Mouse (Mus musculus): Measurements from ENCODE around the gene Tmem214. TPM values are rescaled to one million over a fixed set of nuclear protein-coding genes. Genes with fewer than 3 reads are reported as not detected.

The Tmem214 gene
- polyA plus RNA-seq, 1 experiment from 2014 or later, result 48.6 TPM

GRCm38 (mm10) chr5:30909300-30909659, 41.5 kb downstream of the Tmem214 start:
- WGBS, result 18% methylated on average over 7 of the region's 7 CpGs
- H3K9ac ChIP-seq (ENCODE audit: low read length), result peak overlapping the region; percentile 81
- H3K4me3 ChIP-seq (ENCODE audit: control insufficient read depth in 1 of 2, insufficient read depth in 1 of 2, low read depth in 1 of 2, low read length in 2 of 2), result no peak overlapping the region
- H3K27ac ChIP-seq (replicated peaks in 1 of 2; ENCODE audit: control insufficient read depth in 1 of 2, insufficient read depth in 1 of 2, low read depth in 2 of 2, low read length in 2 of 2), result peak overlapping the region; percentile 95
- H3K9me3 ChIP-seq (ENCODE audit: control insufficient read depth, low read length), result no peaks in the 10 kb centered on the region
- peaks cover 19% of the 10 kb centered on the region for H3K36me3 ChIP-seq (ENCODE audit: control insufficient read depth, insufficient read depth, low read length)
- H3K4me2 ChIP-seq (ENCODE audit: low read length), result peak overlapping the region; percentile 74
- no peak for ATAC-seq (ENCODE audit: insufficient number of reproducible peaks, insufficient read depth, low FRiP score, low read depth)
- H3K27me3 ChIP-seq (ENCODE audit: control insufficient read depth, insufficient read depth, low read length), result no peaks in the 10 kb centered on the region
- peaks cover 45 to 59% of the 10 kb centered on the region in 2 experiments for H3K4me1 ChIP-seq (ENCODE audit: control insufficient read depth in 2 of 2, insufficient read depth in 2 of 2, low read length in 2 of 2)

- Histone ChIP-seq H3K27ac (replicated peaks in 1 of 2; ENCODE audit: control insufficient read depth in 1 of 2, insufficient read depth in 1 of 2, low read depth in 2 of 2, low read length in 2 of 2) (peak overlapping the region; percentile 95), H3K36me3 (ENCODE audit: control insufficient read depth, insufficient read depth, low read length) (peaks cover 13% of the 10 kb centered on the region), H3K4me3 (ENCODE audit: control insufficient read depth in 1 of 2, insufficient read depth in 1 of 2, low read depth in 1 of 2, low read length in 2 of 2) (no peak overlapping the region), H3K9me3 (ENCODE audit: control insufficient read depth, low read length) (no peaks in the 10 kb centered on the region), H3K4me2 (ENCODE audit: low read length) (no peak overlapping the region), H3K27me3 (ENCODE audit: control insufficient read depth, insufficient read depth, low read length) (no peaks in the 10 kb centered on the region), H3K4me1 (ENCODE audit: control insufficient read depth in 2 of 2, insufficient read depth in 2 of 2, low read length in 2 of 2) (peaks cover 47 to 59% of the 10 kb centered on the region in 2 experiments), H3K9ac (ENCODE audit: low read length) (no peak overlapping the region)
- WGBS, result 80% methylated on average over 7 of the region's 7 CpGs
- ATAC-seq (ENCODE audit: insufficient number of reproducible peaks, insufficient read depth, low FRiP score, low read depth), result no peak
Measured at GRCm38 (mm10) chr5:30909863-30910262, 42.1 kb downstream of the Tmem214 start.

GRCm38 (mm10) chr5:30910481-30910880, 42.7 kb downstream of the Tmem214 start:
- Histone ChIP-seq H3K9me3 (ENCODE audit: control insufficient read depth, low read length) (no peaks in the 10 kb centered on the region), H3K27ac (replicated peaks in 1 of 2; ENCODE audit: control insufficient read depth in 1 of 2, insufficient read depth in 1 of 2, low read depth in 2 of 2, low read length in 2 of 2) (peak overlapping the region in 1 of 2 experiments; percentile 42; a peak in 2 of 4 replicates), H3K27me3 (ENCODE audit: control insufficient read depth, insufficient read depth, low read length) (no peaks in the 10 kb centered on the region), H3K36me3 (ENCODE audit: control insufficient read depth, insufficient read depth, low read length) (peaks cover 7% of the 10 kb centered on the region), H3K4me1 (ENCODE audit: control insufficient read depth in 2 of 2, insufficient read depth in 2 of 2, low read length in 2 of 2) (peaks cover 50 to 65% of the 10 kb centered on the region in 2 experiments), H3K4me2 (ENCODE audit: low read length) (no peak overlapping the region), H3K4me3 (ENCODE audit: control insufficient read depth in 1 of 2, insufficient read depth in 1 of 2, low read depth in 1 of 2, low read length in 2 of 2) (no peak overlapping the region), H3K9ac (ENCODE audit: low read length) (no peak overlapping the region)
- ATAC-seq (ENCODE audit: insufficient number of reproducible peaks, insufficient read depth, low FRiP score, low read depth), result no peak

- H3K36me3 ChIP-seq (ENCODE audit: control insufficient read depth, insufficient read depth, low read length), result peaks cover 4% of the 10 kb centered on the region
- peak overlapping the region; percentile 94 to 95 for H3K27ac ChIP-seq (replicated peaks in 1 of 2; ENCODE audit: control insufficient read depth in 1 of 2, insufficient read depth in 1 of 2, low read depth in 2 of 2, low read length in 2 of 2)
- no peaks in the 10 kb centered on the region for H3K9me3 ChIP-seq (ENCODE audit: control insufficient read depth, low read length)
- ATAC-seq (ENCODE audit: insufficient number of reproducible peaks, insufficient read depth, low FRiP score, low read depth), result no peak
- H3K4me1 ChIP-seq (ENCODE audit: control insufficient read depth in 2 of 2, insufficient read depth in 2 of 2, low read length in 2 of 2), result peaks cover 58 to 73% of the 10 kb centered on the region in 2 experiments
- H3K4me2 ChIP-seq (ENCODE audit: low read length), result peak overlapping the region; percentile 73
- no peak overlapping the region for H3K4me3 ChIP-seq (ENCODE audit: control insufficient read depth in 1 of 2, insufficient read depth in 1 of 2, low read depth in 1 of 2, low read length in 2 of 2)
- no peaks in the 10 kb centered on the region for H3K27me3 ChIP-seq (ENCODE audit: control insufficient read depth, insufficient read depth, low read length)
- H3K9ac ChIP-seq (ENCODE audit: low read length), result peak overlapping the region; percentile 83; the same call in 1 of the 2 replicates
- 36% methylated on average over 5 of the region's 5 CpGs for WGBS
Measured at GRCm38 (mm10) chr5:30912156-30912555, 44.3 kb downstream of the Tmem214 start.

- Histone ChIP-seq H3K36me3 (ENCODE audit: control insufficient read depth, insufficient read depth, low read length) (peaks cover 15% of the 10 kb centered on the region), H3K9me3 (ENCODE audit: control insufficient read depth, low read length) (no peaks in the 10 kb centered on the region), H3K4me1 (ENCODE audit: control insufficient read depth in 2 of 2, insufficient read depth in 2 of 2, low read length in 2 of 2) (peaks cover 54 to 70% of the 10 kb centered on the region in 2 experiments), H3K9ac (ENCODE audit: low read length) (peak within 1 kb of the TSS; percentile 83), H3K4me3 (ENCODE audit: control insufficient read depth in 1 of 2, insufficient read depth in 1 of 2, low read depth in 1 of 2, low read length in 2 of 2) (peak within 1 kb of the TSS; percentile 54 to 64), H3K4me2 (ENCODE audit: low read length) (peak within 1 kb of the TSS; percentile 73), H3K27me3 (ENCODE audit: control insufficient read depth, insufficient read depth, low read length) (no peaks in the 10 kb centered on the region), H3K27ac (replicated peaks in 1 of 2; ENCODE audit: control insufficient read depth in 1 of 2, insufficient read depth in 1 of 2, low read depth in 2 of 2, low read length in 2 of 2) (peak within 1 kb of the TSS; percentile 94 to 95)
- WGBS, result 18% methylated on average over 12 of the region's 13 CpGs
- ATAC-seq (ENCODE audit: insufficient number of reproducible peaks, insufficient read depth, low FRiP score, low read depth), result peak; percentile 70
Measured at GRCm38 (mm10) chr5:30913060-30913841, 45.4 kb downstream of the Tmem214 start, which contains the start of gene Emilin1. Emilin1 (plus strand) TSS chr5:30913402.

GRCm38 (mm10) chr5:30914101-30914635, 46.4 kb downstream of the Tmem214 start:
- WGBS, result 58% methylated on average over 7 of the region's 7 CpGs

GRCm38 (mm10) chr5:30914849-30915248, 47.0 kb downstream of the Tmem214 start:
- Histone ChIP-seq H3K4me2 (ENCODE audit: low read length) (peak overlapping the region; percentile 73), H3K27ac (replicated peaks in 1 of 2; ENCODE audit: control insufficient read depth in 1 of 2, insufficient read depth in 1 of 2, low read depth in 2 of 2, low read length in 2 of 2) (peak overlapping the region; percentile 94 to 95), H3K9me3 (ENCODE audit: control insufficient read depth, low read length) (no peaks in the 10 kb centered on the region), H3K4me1 (ENCODE audit: control insufficient read depth in 2 of 2, insufficient read depth in 2 of 2, low read length in 2 of 2) (peaks cover 39 to 54% of the 10 kb centered on the region in 2 experiments), H3K9ac (ENCODE audit: low read length) (peak overlapping the region; percentile 83), H3K27me3 (ENCODE audit: control insufficient read depth, insufficient read depth, low read length) (no peaks in the 10 kb centered on the region), H3K36me3 (ENCODE audit: control insufficient read depth, insufficient read depth, low read length) (peaks cover 31% of the 10 kb centered on the region), H3K4me3 (ENCODE audit: control insufficient read depth in 1 of 2, insufficient read depth in 1 of 2, low read depth in 1 of 2, low read length in 2 of 2) (peak overlapping the region; percentile 54 to 64)
- 52% methylated on average over 6 of the region's 6 CpGs for WGBS
- ATAC-seq (ENCODE audit: insufficient number of reproducible peaks, insufficient read depth, low FRiP score, low read depth), result no peak

More at GRCm38 (mm10) chr5:30914101-30914635, 46.4 kb downstream of the Tmem214 start:
- Histone ChIP-seq H3K4me2 (ENCODE audit: low read length) (peak overlapping the region; percentile 73), H3K4me3 (ENCODE audit: control insufficient read depth in 1 of 2, insufficient read depth in 1 of 2, low read depth in 1 of 2, low read length in 2 of 2) (peak overlapping the region; percentile 54 to 64), H3K4me1 (ENCODE audit: control insufficient read depth in 2 of 2, insufficient read depth in 2 of 2, low read length in 2 of 2) (peaks cover 46 to 61% of the 10 kb centered on the region in 2 experiments), H3K9me3 (ENCODE audit: control insufficient read depth, low read length) (no peaks in the 10 kb centered on the region), H3K27ac (replicated peaks in 1 of 2; ENCODE audit: control insufficient read depth in 1 of 2, insufficient read depth in 1 of 2, low read depth in 2 of 2, low read length in 2 of 2) (peak overlapping the region; percentile 94 to 95), H3K36me3 (ENCODE audit: control insufficient read depth, insufficient read depth, low read length) (peaks cover 24% of the 10 kb centered on the region), H3K27me3 (ENCODE audit: control insufficient read depth, insufficient read depth, low read length) (no peaks in the 10 kb centered on the region), H3K9ac (ENCODE audit: low read length) (peak overlapping the region; percentile 83)
- ATAC-seq (ENCODE audit: insufficient number of reproducible peaks, insufficient read depth, low FRiP score, low read depth), result no peak
